Mouse (Mus musculus): Measurements from ENCODE around the gene Gm21188. TPM values are rescaled to one million over a fixed set of nuclear protein-coding genes. Genes with fewer than 3 reads are reported as not detected.
A peak's percentile ranks its signal among the peaks of the same experiment; 100 is the strongest.
"Not testable (repeated sequence)": the region's sequence is repeated elsewhere in the genome, so short reads cannot be mapped to it uniquely, and the experiment has no call there.

Gm21188 gene
- polyA plus RNA-seq, 1 experiment = 2.8 TPM

- H3K4me3 ChIP-seq (replicated peaks; ENCODE audit: extremely low read depth, low read depth, low read length); H3K4me1 ChIP-seq (ENCODE audit: control insufficient read depth, insufficient read depth, low read length); DNase-seq: not testable (repeated sequence)
- WGBS = 4% methylated on average over 25 of the region's 25 CpGs
Measured at GRCm38 (mm10) chr13:120036577-120037115, 15.3 kb downstream of the Gm21188 start.

GRCm38 (mm10) chr13:120035151-120035550 lies 16.8 kb downstream of the Gm21188 start:
- DNase-seq; H3K4me3 ChIP-seq (replicated peaks; ENCODE audit: extremely low read depth, low read depth, low read length); H3K4me1 ChIP-seq (ENCODE audit: control insufficient read depth, insufficient read depth, low read length): not testable (repeated sequence)
- WGBS = 3% methylated on average over 9 of the region's 18 CpGs

GRCm38 (mm10) chr13:120034637-120035036 lies 17.4 kb downstream of the Gm21188 start:
- not testable (repeated sequence) for DNase-seq; H3K4me1 ChIP-seq (ENCODE audit: control insufficient read depth, insufficient read depth, low read length); H3K4me3 ChIP-seq (replicated peaks; ENCODE audit: extremely low read depth, low read depth, low read length)
- 2% methylated on average over 3 of the region's 10 CpGs for WGBS

- WGBS = 4% methylated on average over 19 of the region's 19 CpGs
- peak; percentile 46 for DNase-seq
- H3K4me3 ChIP-seq (replicated peaks; ENCODE audit: extremely low read depth, low read depth, low read length); H3K4me1 ChIP-seq (ENCODE audit: control insufficient read depth, insufficient read depth, low read length): not testable (repeated sequence)
Measured at GRCm38 (mm10) chr13:120033516-120034190, 18.3 kb downstream of the Gm21188 start.

DNA sequence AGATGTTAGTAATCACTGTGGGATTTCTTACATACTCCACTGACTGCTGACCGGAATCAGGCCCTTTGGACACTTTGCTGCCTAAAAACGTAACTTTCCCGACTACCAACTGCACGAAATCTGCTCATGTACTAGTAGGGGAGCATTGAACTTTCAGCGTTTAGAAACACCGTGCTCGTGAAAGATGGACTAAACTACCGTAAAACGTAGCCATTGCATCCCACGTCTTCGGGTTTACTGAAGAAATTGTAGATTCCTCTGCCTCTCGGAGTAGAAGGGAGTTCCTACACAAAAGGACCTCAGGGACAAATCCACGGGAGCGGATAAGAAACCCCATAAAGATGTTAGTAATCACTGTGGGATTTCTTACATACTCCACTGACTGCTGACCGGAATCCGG lies 20.3 kb downstream of the Gm21188 start:
- H3K4me1 ChIP-seq (ENCODE audit: control insufficient read depth, insufficient read depth, low read length); H3K4me3 ChIP-seq (replicated peaks; ENCODE audit: extremely low read depth, low read depth, low read length): not testable (repeated sequence)
- WGBS = 5% methylated on average over 16 of the region's 16 CpGs
- peak; percentile 49 for DNase-seq

GRCm38 (mm10) chr13:120027368-120027767 lies 24.6 kb downstream of the Gm21188 start:
- 3% methylated on average over 11 of the region's 11 CpGs for WGBS
- H3K4me1 ChIP-seq (ENCODE audit: control insufficient read depth, insufficient read depth, low read length); DNase-seq; H3K4me3 ChIP-seq (replicated peaks; ENCODE audit: extremely low read depth, low read depth, low read length): not testable (repeated sequence)

DNA sequence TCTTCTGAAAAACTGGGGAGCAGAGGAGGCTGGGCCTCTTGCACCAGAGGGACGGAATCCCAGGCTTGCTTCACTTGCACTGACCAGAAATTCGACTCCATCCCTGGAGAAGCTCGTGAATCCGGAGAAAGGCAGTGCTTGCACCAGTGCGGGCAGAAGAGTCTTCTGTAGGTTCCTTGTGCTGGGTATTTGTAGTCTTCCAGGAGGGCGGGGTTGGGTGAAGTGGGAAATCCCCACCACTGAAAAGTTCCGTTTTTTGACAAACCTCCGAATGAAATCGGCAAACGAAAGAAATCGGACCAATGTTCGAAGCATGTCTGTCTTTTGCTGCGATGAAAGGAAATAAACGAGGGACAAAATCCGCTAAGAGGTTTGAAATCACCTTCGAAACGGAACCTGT lies 25.1 kb downstream of the Gm21188 start, which contains the start of gene Gm36079:
Gene Gm36079, minus strand, starts transcription at position 101 of the 400 bp plus-strand sequence.
- DNase-seq; H3K4me1 ChIP-seq (ENCODE audit: control insufficient read depth, insufficient read depth, low read length); H3K4me3 ChIP-seq (replicated peaks; ENCODE audit: extremely low read depth, low read depth, low read length): not testable (repeated sequence)
- 4% methylated on average over 6 of the region's 17 CpGs for WGBS

DNA sequence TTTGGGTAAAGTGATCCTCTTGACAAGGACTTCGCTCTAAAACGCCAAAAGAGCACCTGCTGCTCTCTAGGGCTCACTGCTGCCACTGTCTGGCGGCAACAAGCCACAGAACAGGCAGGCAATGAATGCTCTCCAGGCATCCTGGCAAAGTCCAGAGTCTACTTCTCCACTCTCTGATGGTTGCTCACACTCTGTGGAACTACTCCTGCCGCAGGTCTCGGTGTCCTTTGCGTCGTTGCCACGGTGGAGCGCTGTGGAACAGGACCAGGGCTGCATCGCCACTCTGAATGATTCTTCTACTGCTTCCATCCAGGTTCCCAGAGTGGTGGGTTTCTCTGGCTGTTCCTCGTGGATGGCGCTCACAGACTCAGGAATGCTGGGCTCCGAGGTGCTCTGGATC lies 25.6 kb downstream of the Gm21188 start:
- not testable (repeated sequence) for H3K4me1 ChIP-seq (ENCODE audit: control insufficient read depth, insufficient read depth, low read length); DNase-seq; H3K4me3 ChIP-seq (replicated peaks; ENCODE audit: extremely low read depth, low read depth, low read length)
- 8% methylated on average over 3 of the region's 13 CpGs for WGBS

DNA sequence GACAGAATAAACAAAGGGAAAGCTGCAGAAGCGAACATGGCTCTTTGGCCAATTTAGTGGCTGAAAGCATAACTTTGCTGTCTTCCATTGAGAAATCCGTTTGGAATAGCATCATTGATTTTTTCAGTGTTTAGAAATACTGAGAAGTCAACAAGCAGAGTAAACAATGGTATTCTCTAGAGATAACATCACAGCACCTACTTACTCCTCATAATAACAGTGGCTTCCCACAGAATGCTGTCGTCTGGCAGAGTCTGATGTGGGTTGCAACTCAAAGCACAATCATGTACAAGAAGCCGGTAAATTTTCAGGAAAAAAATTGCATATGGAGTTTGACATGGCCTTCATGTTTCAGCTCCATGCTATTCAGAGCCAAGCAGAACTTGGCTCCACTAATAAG lies 26.4 kb downstream of the Gm21188 start:
- H3K4me1 ChIP-seq (ENCODE audit: control insufficient read depth, insufficient read depth, low read length); DNase-seq; H3K4me3 ChIP-seq (replicated peaks; ENCODE audit: extremely low read depth, low read depth, low read length): not testable (repeated sequence)
- 17% methylated on average over 4 of the region's 4 CpGs for WGBS

DNA sequence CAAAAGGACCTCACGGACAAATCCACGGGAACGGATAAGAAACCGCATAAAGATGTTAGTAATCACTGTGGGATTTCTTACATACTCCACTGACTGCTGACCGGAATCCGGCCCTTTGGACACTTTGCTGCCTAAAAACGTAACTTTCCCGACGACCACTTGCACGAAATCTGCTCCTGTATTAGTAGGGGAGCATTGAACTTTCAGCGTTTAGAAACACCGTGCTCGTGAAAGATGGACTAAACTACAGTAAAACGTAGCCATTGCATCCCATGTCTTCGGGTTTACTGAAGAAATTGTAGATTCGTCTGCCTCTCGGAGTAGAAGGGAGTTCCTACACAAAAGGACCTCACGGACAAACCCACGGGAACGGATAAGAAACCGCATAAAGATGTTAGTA lies 27.0 kb downstream of the Gm21188 start:
- WGBS = 6% methylated on average over 21 of the region's 21 CpGs
- not testable (repeated sequence) for DNase-seq; H3K4me3 ChIP-seq (replicated peaks; ENCODE audit: extremely low read depth, low read depth, low read length); H3K4me1 ChIP-seq (ENCODE audit: control insufficient read depth, insufficient read depth, low read length)

DNA sequence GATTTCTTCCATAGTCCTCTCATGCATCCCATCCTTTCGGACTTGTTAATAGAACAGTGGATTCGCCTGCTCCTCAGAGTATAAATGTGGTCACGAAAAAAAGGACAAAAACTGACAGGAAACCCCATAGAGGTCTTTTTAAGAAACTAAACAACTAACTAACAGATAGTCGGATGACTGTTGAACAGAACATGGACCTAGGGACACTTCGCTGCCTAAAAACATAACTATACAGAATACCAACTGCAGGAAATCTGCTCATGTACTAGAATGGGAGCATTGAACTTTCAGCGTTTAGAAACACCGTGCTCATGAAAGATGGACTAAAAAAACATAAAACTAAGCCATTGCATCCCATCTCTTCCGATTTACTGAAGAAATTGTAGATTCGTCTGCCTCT lies 27.4 kb downstream of the Gm21188 start:
- H3K4me1 ChIP-seq (ENCODE audit: control insufficient read depth, insufficient read depth, low read length); DNase-seq; H3K4me3 ChIP-seq (replicated peaks; ENCODE audit: extremely low read depth, low read depth, low read length): not testable (repeated sequence)
- WGBS = 20% methylated on average over 9 of the region's 9 CpGs

DNA sequence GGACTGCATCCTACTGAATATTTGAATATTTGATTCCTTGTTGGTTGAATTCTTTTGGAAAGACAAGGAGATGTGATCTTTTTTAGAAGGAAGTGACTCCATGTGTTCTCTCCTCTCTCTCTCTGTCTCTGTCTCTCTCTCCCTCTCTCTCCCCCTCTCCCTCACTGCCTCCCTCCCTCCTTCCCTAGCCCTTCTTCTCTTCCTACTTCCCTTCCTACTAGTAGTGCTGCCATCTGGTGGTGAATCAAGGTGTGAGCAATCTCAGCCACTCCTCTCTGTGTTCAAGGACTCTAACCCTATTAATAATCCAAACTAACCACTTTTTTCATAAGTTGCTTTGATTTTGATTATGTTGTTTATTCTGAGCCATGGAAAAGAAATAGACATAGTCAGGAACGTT lies 30.5 kb downstream of the Gm21188 start:
- DNase-seq; H3K4me3 ChIP-seq (replicated peaks; ENCODE audit: extremely low read depth, low read depth, low read length); H3K4me1 ChIP-seq (ENCODE audit: control insufficient read depth, insufficient read depth, low read length): not testable (repeated sequence)
- no CpG with 5 or more reads among the region's 1 CpGs for WGBS

DNA sequence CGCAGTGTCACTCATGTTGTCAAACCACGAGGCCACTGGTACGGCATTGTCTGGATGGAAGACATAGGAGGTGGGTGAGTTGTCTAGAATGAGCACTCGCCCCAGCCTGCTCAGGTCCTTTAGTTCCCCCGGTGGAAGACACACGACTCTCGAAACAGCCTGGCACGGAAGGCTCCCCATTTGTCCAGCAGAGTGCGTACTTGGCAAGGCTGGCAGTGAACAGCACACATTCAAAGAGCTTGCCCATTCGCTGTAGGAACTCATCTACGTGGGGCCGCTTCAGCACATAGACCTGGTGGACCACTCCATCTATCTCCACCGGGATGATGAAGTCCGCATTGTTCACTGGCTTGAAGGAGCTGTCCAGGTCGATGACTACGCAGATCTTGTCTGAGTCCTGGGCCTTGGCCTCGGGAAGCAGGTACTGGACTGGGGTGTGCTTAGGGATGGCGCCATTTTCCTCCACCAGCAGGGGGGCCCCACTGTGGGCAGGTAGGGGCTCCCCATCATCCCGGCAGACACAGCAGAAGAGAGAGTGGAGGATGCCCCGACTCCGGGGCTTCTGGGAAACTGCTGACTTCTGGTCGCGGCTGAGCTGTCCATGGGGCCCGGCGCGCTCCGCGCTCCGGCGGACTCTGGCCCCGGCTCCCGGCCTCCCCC lies 36.5 kb downstream of the Gm21188 start:
- not testable (repeated sequence) for H3K4me1 ChIP-seq (ENCODE audit: control insufficient read depth, insufficient read depth, low read length); H3K4me3 ChIP-seq (replicated peaks; ENCODE audit: extremely low read depth, low read depth, low read length); DNase-seq
- WGBS = 6% methylated on average over 6 of the region's 32 CpGs

- DNase-seq; H3K4me1 ChIP-seq (ENCODE audit: control insufficient read depth, insufficient read depth, low read length); H3K4me3 ChIP-seq (replicated peaks; ENCODE audit: extremely low read depth, low read depth, low read length): not testable (repeated sequence)
- no CpG with 5 or more reads among the region's 2 CpGs for WGBS
Measured at GRCm38 (mm10) chr13:120013962-120014361, 38.0 kb downstream of the Gm21188 start.

DNA sequence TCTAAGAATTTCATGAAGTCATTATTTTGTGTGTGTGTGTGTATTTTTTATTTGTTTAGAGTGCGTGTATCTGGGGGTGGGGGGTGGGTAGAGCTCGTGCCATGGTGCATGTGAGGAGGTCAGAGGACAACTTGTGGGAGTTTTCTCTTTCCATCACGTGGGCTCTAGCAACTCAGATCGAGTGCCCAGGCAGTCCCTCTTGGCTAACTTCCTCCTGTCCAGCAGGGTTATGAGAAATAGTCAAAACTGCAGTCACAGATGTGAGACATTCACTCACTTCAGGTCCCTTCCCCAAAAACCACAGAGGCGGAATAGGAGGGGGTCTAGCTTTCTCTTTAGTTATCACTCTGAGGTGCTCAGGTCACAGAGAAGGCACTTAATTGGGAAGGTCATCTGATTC lies 38.5 kb downstream of the Gm21188 start:
- not testable (repeated sequence) for DNase-seq; H3K4me1 ChIP-seq (ENCODE audit: control insufficient read depth, insufficient read depth, low read length); H3K4me3 ChIP-seq (replicated peaks; ENCODE audit: extremely low read depth, low read depth, low read length)
- WGBS = no CpG with 5 or more reads among the region's 5 CpGs

DNA sequence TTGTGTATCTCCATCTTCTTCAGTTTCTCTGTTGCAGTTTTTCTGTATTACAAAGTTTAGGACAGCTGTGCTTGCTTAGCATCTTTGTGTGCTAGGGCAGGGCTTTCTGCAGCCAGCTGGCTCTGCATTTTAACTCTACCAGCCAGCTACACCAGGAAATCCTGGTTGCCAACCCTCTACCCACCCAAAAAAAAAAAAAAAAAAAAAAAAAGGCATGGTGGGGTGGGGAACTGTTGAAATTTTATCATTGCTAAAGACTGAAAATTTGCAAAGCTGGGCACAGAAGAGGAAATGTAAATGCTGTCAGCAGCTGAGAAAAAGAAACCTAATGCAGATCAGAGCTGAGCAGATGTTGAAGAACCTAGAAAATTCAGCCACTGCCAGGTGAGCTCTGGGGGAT lies 41.9 kb downstream of the Gm21188 start:
- not testable (repeated sequence) for DNase-seq; H3K4me3 ChIP-seq (replicated peaks; ENCODE audit: extremely low read depth, low read depth, low read length); H3K4me1 ChIP-seq (ENCODE audit: control insufficient read depth, insufficient read depth, low read length)
